Mouse (Mus musculus) lung, postnatal 36 days (tissue): ENCODE measurements around the gene Lrrc23.
"Not testable (repeated sequence)": the region's sequence is repeated elsewhere in the genome, so short reads cannot be mapped to it uniquely, and the experiment has no call there.

Experiments
- DNase-seq: peaks from one replicate; pipeline ENCODE4 v3.0.0; 2022; ENCODE audit warnings: mixed read lengths

Lrrc23 gene

DNA sequence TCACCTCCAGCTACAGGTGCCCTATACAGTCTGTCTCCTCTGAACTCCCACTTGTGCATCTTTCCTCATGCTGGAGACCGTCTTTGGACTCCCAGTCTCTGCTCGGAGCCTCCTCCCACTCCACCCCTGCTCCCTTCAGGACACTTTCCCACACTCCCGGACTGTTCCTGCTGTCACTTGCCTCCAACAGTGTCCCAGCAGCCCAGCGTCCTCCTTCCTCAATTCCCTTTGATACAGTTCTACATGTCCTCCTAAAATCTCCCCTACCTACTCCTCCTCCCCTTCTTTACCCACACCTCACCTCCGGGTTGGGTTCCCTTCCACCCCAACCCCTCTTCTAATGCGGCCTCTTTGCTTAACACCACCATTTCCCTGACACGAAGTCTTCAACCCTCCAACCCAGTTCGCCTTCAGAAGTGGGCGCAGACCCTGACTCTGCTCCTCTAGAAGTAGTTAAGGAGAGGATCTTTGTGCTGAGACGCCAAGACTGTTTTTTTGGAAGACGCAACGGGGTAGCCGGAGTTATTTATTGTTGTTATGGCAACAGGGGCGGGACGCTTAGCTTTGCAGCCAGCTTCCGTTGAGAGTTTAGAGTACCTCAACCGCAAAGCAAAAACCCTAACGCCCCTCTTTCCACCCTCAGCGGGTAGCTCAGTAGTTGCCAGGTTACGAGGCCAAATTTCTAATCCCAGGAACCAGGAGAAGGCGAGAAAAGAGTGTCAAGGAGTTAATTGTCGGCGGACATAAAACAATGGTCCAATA is at the start of gene Lrrc23:
Gene Lrrc23, minus strand, starts transcription at position 506 of the 762 bp plus-strand sequence.
- DNase-seq = peak; percentile 82

DNA sequence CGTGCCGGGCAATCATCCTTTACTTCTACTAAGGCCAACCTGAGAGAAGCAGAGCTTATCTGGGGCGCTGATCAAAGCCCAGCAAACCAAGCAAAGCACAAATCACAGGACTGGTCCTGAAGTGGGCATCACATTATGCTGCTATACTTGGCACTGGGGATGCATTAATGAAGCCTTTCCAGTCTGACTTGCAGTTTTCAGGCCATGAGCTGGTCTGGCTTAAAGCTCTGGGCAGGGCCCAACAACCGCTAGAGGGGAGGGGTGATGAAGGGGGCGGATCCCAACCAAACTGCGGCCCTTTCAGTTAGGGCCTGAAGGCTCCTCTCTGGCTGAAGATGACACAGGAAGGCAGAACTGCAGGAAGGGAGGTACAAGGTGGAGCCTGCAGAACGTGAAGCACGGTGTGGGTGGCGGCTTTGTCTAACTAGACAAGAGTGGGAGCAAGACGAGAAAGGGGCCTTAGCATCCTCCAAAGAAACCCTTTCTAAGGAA is 48.6 kb upstream of the Lrrc23 start:
- DNase-seq = peak; percentile 40

DNA sequence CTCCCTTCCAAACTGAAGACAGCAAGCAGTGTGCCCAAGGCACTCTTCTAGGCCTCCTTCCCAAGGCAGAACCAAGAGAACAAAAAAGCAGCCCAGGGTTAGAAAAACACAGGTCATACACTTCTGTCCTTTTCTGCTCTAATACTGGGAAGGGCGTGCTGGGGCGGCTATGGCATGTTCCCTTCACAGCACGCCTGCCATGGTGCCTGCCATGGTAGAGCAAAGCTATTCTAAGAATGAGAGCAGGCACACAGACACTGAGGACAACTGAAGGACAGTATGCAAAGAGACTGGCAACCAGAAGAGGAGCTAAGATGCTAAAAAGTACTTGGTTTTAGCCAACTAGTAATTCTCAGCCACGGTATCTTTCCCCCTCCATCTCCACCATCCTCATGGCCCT is 42.5 kb upstream of the Lrrc23 start:
- DNase-seq = no peak

DNA sequence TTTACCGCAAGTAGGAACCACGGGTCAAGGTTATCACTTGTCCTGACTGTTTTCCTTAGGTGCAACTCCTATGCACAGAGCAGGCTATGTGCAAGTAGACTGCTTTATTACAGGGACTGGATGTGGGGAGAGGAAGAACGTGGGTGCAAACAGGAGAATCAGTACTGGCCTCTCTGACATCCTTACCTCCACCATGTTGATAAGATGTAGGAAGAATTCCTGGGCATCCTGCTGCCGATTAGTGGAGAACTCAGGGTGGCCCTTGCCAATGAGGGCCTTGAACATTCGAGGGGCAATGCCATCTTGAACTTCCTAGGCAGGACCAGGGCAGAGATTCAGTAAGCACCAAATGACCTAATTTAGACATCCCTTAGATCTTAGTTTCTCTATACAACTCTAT is 41.4 kb upstream of the Lrrc23 start:
- DNase-seq = no peak

DNA sequence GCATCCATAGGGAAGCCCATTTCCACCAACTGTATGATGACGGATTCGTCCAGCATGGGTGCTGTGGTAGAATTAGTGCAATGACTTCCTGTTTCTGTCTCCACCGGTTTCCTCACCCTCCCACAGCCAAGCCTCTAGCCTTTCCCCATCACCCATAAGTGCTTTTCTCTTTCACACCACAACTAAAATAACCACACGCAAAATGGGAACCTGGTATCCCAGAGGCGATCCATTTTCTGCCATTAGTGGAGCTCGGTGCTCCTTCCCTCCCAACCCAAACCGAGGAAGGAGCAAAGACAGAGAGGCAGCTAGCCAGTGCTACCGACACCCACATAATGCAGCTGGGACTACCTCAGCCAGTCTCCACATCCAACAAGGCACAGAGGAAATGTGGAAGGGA is 38.4 kb upstream of the Lrrc23 start:
- DNase-seq = peak; percentile 42

DNA sequence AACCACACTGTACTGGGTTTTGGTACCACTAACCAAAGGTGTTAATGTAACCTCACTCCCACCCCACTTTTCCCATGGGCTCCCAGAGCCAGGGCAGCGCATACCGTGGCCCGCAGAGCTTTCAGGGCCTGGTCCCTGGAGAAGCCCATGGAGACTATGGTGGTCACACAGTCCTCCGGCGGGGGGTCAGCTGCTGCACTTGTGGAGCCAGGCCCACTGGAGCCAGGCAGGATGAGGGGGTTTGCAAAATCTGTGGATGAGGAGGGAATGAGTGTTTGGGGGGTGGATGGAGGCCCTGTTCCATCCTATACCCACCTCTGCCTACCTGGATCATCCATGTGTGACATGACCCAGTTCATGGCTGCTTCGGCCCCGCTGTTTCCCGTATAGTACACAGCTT is 38.0 kb upstream of the Lrrc23 start:
- no peak for DNase-seq

DNA sequence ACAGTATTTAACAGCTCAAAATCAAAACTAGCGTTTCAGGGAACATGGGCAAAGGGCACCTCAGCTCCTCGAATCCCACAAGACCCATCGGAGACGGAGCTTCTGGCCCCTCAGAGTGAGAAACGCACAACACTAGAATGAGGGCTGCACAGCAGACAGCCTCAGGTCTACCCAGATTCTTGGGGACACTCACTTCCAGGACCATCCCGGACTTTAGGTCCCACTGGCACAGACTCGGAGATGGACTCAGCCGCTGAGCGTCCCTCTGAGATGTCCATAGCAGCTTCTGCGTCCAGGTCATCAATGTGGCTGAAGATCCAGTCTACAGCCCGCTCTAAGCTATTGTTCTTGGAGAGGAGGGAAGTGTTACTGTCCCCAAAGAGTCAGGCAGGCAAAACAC is 37.6 kb upstream of the Lrrc23 start:
- DNase-seq = no peak

DNA sequence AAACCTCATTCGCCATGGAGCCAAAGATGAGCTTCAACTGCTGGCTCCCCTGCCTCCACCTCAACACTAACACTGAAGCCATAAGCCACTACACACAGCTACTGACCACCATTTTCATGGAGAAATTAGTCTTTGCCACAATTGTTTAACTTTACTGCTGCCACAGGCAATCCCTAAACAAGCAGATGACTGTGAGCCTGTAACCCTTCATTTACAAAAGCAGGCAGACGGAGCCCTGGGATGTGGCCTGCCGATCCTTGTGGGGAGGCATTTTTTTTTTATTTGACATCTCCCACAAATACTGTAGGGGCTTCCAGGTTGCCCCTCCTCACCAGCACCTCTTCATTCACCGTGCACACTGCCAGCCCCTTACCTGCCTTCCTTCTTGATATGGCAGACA is 37.1 kb upstream of the Lrrc23 start:
- DNase-seq = no peak

DNA sequence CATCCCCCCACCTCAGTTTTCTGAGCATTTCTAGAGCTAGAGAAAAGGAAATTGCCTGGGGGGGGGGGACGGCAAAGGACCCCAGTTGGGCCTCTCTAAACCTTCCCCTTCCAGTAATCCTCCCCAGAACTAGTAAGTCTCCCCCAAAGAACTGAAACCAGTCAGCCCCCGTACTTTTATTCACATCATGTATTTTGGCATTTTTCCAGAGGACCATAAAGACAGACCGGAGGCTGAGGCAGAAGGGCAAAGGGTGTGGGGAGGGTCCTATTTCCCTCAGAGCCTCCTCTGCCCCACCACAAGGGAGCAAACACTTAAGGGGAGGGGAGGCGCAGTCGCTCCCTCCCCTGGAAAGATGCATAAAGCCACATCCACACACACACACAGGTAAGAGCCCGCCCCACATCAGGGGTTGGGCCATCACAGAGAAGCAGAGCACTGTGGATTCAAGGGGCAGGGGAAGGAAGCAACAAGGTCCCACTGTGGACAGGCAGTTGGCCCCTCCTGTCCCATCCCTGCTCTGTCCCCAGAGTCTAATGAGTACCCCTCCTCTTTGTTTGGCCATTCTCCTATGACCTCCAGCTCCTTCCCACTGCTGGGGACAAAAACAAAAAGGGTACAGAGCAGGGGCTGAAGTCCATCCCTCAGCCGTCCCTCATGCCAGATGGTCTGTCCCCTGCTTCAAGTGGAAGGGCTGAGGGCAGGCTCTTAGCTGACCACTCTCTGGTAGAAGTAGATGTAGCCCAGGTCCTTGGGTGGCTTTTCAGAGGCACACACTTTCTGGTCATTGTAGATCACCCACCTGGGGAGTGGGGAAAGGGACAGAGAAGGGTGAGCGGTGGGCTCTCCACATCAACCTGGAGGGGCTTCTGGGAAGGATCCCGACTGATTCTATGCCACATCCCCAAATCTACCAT is 35.6 kb upstream of the Lrrc23 start:
- no peak for DNase-seq

DNA sequence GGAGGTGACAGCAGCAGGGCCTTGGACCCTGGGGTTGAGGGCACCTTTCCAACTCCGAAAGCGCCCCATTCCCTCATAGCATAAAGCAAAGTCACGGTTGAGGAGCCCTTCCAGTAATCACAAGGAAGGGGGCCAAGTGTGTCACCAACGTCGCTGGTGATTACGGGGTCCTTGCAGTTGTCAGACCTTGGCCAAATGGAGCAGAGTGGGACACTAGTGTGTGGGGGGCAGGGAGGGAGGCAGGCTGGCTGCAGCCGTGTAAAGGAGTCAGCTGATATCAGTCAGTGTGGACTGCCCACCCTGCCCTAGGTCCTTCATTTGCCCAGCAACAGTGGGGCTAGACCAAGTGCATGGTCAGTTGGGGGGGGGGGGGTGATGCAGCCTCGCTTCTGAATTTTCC is 34.9 kb upstream of the Lrrc23 start:
- no peak for DNase-seq

DNA sequence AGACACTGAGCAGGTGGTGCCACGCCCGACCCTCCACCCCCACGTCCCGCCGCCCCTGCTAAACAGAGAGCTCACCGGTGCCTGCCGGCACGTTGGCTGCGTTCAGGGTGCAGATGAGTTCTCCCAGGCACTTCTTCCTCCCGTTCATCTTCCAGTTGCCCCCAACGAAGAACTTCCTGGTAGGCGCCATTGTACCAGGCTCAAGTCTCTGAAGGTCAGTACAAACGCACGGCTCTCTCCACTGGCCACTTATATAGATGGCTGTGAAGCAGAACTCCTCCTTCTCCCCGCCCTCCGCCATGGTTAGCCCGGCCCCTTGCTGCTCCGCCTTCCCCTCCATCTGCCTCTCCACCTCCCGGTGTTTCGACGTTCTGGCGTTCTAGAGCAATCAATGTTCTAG is 34.4 kb upstream of the Lrrc23 start, which contains the start of gene Tpi1:
Gene Tpi1, minus strand, starts transcription at position 364 of the 400 bp plus-strand sequence.
- DNase-seq = peak; percentile 95

DNA sequence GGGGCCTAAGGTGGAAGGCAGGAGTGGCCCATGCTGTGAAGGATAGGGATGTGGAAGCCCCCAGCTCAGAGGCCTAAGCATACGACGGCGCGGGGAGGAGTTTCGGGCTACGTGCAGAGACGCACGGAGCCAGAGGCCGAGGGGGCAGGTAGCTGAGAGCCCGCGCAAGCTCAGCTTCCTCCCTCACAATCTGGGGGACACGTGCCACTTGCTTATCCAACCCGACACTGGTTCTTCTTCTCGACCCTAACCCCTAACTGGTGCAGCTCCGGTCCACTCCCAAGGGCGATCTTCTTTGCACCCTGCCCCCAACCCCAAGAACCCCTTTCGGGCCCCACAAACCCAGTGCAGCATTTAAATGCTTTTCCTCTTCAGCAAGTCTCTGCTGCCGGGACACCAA is 34.0 kb upstream of the Lrrc23 start:
- DNase-seq = peak; percentile 67

DNA sequence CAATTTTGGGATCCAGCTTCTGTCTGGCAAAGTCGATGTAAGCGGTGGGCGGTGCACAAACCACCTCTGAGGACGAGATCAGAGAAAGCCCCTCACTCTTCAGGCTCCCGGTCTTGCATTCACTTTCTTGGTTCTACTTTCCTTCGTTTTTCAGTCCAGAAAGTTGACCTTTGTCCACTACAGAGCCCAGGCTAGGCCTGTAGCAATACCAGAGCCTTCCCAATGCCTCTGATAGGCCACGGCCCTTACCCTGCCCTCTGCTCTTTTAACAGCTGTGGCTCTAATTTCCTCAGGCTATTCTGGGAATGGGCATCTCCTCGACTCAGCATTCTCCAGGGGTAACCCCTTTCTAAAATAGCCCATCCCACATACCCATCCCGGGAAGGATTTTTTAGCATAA is 33.3 kb upstream of the Lrrc23 start:
- no peak for DNase-seq

DNA sequence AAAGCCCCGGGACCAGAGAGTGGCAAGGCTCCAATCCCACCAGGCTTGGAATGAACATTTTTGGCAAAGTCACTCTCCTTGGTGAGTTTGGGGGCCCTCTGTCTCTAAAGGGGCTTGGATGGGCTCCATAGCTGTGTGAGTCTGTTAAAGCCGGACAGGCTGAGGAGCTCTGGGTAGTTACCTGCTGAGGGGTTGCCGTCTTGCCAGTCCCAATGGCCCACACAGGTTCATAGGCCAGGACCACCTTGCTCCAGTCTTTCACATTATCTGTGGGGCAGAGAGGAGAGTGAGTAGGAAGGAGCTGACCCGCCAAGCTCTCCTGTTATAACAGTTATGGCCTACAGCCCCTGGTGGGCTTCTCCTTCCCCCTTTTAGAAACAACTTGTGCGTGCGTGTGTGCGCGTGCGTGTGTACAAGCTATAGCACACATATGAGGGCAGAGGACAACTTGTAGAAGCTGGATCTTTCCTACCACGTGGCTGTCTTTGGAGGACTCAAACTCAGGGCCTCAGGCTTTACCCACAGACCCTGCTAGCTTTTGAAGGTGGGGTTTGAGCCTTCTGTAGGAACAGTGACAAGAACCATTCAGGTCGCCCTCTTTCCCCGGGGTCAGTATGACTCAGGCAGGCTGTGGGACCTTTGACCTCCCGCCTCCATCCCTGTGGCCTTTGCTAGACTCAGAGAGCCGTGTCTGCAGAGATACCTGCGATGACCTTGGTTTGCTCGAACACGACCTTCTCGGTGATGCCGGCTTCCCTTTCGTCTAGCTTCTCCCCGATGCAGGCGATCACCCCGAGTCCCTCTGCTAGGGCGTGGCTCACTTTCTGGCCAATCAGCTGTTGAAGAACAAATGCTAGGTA is 32.4 kb upstream of the Lrrc23 start:
- no peak for DNase-seq

DNA sequence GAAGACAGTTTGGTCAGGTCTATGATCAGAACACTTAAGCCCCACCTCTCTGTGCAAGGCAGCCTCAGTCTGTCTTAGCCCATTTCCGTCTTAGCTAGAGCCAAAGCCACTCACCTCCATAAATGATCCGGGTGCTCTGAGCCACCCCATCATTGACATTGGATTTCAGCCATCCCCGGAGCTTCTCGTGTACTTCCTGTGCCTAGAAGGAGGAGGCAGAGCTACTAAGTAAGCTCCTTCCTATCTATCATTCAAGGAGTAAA is 31.8 kb upstream of the Lrrc23 start:
- no peak for DNase-seq

DNA sequence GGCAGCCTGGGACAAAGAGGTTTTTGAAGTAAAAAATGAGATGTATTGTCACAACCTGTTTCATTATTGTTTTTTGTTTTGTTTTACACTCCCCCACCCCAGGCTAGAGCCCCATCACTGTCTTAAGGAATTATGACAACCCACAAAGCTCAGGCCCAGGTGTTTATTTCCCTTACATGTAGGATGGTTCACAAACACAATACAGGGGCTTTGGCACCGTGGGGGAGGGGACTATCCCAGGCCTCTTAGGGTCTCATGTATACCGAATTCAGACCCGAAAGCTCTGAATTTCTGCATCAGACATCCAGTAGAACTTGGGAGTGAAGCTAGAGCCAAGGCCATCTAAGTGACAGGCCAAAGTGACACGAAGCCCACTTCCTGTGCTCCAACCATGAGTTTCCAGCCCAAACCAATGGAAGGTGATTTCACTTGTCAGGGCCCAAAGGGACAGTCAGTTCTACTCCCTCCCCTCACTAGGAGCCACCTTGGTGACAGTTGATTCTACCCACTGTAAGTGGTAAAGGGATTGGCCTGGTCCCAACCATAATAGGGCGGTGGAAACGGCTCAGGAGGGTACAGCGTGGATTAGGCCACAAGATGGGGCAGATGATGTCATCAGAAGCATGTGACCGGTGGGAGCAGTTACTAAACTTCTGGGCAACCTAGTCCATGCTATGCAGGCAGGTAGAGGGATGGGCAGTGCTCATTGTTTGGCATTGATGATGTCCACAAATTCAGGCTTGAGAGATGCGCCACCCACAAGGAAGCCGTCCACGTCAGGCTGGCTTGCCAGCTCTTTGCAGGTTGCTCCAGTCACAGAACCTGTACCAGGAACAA is 31.3 kb upstream of the Lrrc23 start:
- DNase-seq = not testable (repeated sequence)

DNA sequence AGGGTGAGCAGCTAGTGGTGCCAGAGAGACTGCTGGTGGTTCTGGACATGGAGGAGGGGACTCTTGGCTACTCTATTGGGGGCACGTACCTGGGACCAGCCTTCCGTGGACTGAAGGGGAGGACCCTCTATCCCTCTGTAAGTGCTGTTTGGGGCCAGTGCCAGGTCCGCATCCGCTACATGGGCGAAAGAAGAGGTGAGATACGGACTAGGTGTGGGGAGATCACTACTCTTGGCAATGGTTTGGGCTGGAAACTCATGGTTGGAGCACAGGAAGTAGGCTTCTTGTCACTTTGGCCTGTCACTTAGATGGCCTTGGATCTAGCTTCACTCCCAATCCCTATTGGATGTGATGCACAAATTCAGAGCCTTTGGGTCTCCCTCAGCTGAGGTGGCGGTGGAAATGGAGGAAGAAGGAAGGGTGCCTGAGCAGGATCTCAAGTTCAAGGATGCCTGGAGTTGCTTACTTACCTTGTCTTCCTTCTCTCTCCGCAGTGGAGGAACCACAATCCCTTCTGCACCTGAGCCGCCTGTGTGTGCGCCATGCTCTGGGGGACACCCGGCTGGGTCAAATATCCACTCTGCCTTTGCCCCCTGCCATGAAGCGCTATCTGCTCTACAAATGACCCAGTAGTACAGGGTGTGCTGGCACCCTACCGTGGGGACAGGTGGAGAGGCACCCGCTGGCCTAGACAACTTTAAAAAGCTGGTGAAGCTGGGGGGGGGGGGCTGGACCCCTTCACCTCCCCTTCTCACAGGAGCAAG is 30.4 kb upstream of the Lrrc23 start:
- no peak for DNase-seq

DNA sequence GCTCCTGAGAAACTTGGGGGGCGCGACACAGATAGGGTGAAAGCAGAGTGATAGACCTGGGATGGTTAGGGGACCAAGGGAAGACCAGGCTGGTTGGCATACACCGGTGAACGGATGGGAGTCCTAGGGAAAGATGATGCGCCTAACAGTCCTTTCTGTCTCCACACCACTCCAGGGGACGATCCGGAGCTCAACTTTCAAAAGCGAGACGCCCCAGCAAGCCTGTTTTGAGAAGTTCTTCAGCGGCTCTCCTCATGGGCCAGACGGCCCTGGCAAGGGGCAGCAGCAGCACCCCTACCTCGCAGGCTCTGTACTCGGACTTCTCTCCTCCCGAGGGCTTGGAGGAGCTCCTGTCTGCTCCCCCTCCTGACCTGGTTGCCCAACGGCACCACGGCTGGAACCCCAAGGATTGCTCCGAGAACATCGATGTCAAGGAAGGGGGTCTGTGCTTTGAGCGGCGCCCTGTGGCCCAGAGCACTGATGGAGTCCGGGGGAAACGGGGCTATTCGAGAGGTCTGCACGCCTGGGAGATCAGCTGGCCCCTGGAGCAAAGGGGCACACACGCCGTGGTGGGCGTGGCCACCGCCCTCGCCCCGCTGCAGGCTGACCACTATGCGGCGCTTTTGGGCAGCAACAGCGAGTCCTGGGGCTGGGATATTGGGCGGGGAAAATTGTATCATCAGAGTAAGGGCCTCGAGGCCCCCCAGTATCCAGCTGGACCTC is 29.7 kb upstream of the Lrrc23 start:
- peak; percentile 90 for DNase-seq

DNA sequence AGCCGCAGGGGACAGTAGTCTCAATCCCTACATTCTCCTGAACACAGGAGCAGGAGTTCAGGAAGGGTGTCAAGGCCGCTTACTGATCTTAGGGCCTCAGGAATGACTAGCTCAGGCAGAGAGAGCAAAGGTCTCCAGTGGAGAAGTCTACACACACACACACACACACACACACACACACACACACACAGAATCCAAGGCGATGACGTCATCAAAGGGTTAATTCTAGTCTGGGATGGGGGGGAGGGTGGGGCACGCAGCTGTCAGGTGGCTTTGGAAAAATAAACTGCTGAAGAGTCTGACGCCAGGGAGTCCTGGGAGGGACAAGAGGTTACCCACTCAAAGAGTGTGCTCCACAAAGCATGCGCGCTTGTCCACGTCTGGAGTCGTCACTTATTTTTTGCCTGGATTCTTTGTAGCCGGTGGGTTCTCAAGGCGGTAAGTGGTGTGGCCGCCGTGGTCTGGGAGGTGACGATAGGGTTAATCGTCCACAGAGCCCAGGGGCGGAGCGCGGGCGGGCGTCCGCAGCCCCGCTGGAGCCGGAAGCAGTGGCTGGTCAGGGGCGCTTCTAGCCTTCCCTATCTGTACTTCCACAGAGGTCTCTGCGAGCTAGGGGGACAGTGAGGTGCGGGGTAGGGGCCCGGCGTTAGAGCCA is 29.0 kb upstream of the Lrrc23 start, which contains the start of gene Spsb2:
Gene Spsb2, plus strand, starts transcription at position 304 of the 655 bp plus-strand sequence.
- peak; percentile 81 for DNase-seq

DNA sequence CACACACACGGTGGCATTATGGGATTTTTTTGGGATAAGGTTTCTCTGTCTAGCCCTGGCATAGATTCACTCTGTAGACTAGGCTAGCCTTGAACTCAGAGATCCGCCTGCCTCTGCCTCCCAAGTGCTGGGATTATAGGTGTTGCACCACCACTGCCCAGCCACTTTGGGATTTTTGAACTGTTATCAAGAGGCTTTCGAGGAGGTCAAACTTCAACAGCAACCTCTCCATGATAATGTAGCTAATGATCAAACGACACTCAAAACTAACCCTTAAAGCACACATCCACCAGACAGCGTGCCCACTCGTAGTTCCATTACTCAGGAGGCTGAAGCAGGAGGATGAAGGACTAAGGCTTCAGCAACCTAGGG is 28.4 kb upstream of the Lrrc23 start:
- no peak for DNase-seq
